Mouse (Mus musculus): ENCODE data around the gene Col5a1. TPM values are rescaled to one million over a fixed set of nuclear protein-coding genes. Genes with fewer than 3 reads are reported as not detected.

Col5a1 gene
- polyA plus RNA-seq, 1 experiment from 2014 or later = 27.9 TPM

- no peaks in the 10 kb centered on the region; the same call in 1 of the 2 replicates for H3K4me1 ChIP-seq (replicated peaks; ENCODE audit: control insufficient read depth, insufficient read depth, low read length)
- H3K4me3 ChIP-seq (ENCODE audit: low read depth, low read length) = no peak overlapping the region
- DNase-seq (ENCODE audit: low spot score) = no peak
- no peaks in the 10 kb centered on the region; the same call in 1 of the 2 replicates for H3K27me3 ChIP-seq (replicated peaks; ENCODE audit: control insufficient read depth, insufficient read depth, low read length)
- 65% methylated on average over 9 of the region's 9 CpGs for WGBS
- no peak overlapping the region for H3K27ac ChIP-seq (ENCODE audit: low read depth, low read length)
- H3K9me3 ChIP-seq (ENCODE audit: control insufficient read depth, low read length) = no peaks in the 10 kb centered on the region
- no peak overlapping the region for H3K4me2 ChIP-seq
- no peaks in the 10 kb centered on the region for H3K36me3 ChIP-seq (ENCODE audit: control insufficient read depth, insufficient read depth, low read length)
- ATAC-seq (replicated peaks; ENCODE audit: low FRiP score) = no peak
- no peak overlapping the region for H3K9ac ChIP-seq (ENCODE audit: low read depth, low read length)
These were observed 15.5 kb downstream of the Col5a1 start for GRCm38 (mm10) chr2:27901525-27902245.

DNA sequence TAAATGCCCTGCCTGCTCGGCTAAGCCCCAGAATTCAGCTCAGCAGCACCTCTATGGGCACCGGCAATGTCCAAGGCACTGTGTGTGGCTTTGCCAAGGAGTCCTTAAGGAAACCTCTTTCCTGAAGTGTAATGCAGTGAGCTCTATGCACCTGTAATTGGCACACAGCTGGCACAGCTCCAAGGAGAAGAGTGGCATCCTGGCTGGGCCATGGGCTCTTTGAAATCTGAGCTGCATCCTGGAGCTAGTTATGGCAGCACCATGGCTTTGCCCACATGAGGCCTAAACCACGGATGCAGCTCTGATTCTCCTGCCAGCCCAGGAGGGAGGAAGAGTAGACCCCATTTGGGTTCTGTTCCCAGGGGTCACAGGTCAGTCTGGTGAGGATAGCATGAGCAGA, 16.1 kb downstream of the Col5a1 start:
- DNase-seq (ENCODE audit: low spot score) (no peak), ATAC-seq (replicated peaks; ENCODE audit: low FRiP score) (no peak)
- no peak overlapping the region for H3K27ac ChIP-seq (ENCODE audit: low read depth, low read length)
- no peaks in the 10 kb centered on the region for H3K36me3 ChIP-seq (ENCODE audit: control insufficient read depth, insufficient read depth, low read length)
- no peaks in the 10 kb centered on the region for H3K9me3 ChIP-seq (ENCODE audit: control insufficient read depth, low read length)
- H3K27me3 ChIP-seq (replicated peaks; ENCODE audit: control insufficient read depth, insufficient read depth, low read length) = no peaks in the 10 kb centered on the region; the same call in 1 of the 2 replicates
- no peak overlapping the region for H3K4me2 ChIP-seq
- H3K4me1 ChIP-seq (replicated peaks; ENCODE audit: control insufficient read depth, insufficient read depth, low read length) = no peaks in the 10 kb centered on the region; the same call in 1 of the 2 replicates
- no peak overlapping the region for H3K4me3 ChIP-seq (ENCODE audit: low read depth, low read length)
- no peak overlapping the region for H3K9ac ChIP-seq (ENCODE audit: low read depth, low read length)
- WGBS = 74% methylated on average over 3 of the region's 3 CpGs

- DNase-seq (ENCODE audit: low spot score) (no peak), ATAC-seq (replicated peaks; ENCODE audit: low FRiP score) (no peak)
- 57% methylated on average over 2 of the region's 2 CpGs for WGBS
- Histone ChIP-seq H3K27ac (ENCODE audit: low read depth, low read length) (no peak overlapping the region), H3K4me2 (no peak overlapping the region), H3K9ac (ENCODE audit: low read depth, low read length) (no peak overlapping the region), H3K27me3 (replicated peaks; ENCODE audit: control insufficient read depth, insufficient read depth, low read length) (no peaks in the 10 kb centered on the region; the same call in 1 of the 2 replicates), H3K9me3 (ENCODE audit: control insufficient read depth, low read length) (no peaks in the 10 kb centered on the region), H3K36me3 (ENCODE audit: control insufficient read depth, insufficient read depth, low read length) (no peaks in the 10 kb centered on the region), H3K4me1 (replicated peaks; ENCODE audit: control insufficient read depth, insufficient read depth, low read length) (no peaks in the 10 kb centered on the region; the same call in 1 of the 2 replicates), H3K4me3 (ENCODE audit: low read depth, low read length) (no peak overlapping the region)
These were observed 19.2 kb downstream of the Col5a1 start for GRCm38 (mm10) chr2:27905411-27905810.

DNA sequence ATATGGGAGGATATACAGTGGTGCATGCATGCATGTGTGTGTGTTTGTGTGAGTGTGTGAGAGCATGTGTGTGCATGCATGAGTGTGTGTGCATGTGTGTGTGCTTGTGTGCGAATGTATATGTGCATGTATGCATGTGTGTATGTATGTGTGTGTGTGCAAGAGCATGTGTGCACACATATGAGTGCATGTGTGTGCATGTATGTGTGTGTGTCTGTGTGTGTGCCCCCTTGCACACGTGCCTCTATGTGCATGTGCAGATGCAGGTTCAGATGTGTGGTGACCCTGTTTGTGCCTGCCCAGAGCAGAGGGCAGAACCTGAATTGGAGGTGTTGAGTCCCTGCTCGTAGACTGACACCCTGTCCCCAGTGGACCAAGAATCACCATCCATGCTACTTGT, 24.3 kb downstream of the Col5a1 start:
- Histone ChIP-seq H3K27me3 (replicated peaks; ENCODE audit: control insufficient read depth, insufficient read depth, low read length) (no peaks in the 10 kb centered on the region), H3K4me1 (replicated peaks; ENCODE audit: control insufficient read depth, insufficient read depth, low read length) (no peaks in the 10 kb centered on the region), H3K4me3 (ENCODE audit: low read depth, low read length) (no peak overlapping the region), H3K9ac (ENCODE audit: low read depth, low read length) (no peak overlapping the region), H3K4me2 (no peak overlapping the region), H3K36me3 (ENCODE audit: control insufficient read depth, insufficient read depth, low read length) (no peaks in the 10 kb centered on the region), H3K27ac (ENCODE audit: low read depth, low read length) (no peak overlapping the region), H3K9me3 (ENCODE audit: control insufficient read depth, low read length) (no peaks in the 10 kb centered on the region)
- no peak for ATAC-seq (replicated peaks; ENCODE audit: low FRiP score)
- 70% methylated on average over 3 of the region's 3 CpGs for WGBS
- DNase-seq (ENCODE audit: low spot score) = no peak

DNA sequence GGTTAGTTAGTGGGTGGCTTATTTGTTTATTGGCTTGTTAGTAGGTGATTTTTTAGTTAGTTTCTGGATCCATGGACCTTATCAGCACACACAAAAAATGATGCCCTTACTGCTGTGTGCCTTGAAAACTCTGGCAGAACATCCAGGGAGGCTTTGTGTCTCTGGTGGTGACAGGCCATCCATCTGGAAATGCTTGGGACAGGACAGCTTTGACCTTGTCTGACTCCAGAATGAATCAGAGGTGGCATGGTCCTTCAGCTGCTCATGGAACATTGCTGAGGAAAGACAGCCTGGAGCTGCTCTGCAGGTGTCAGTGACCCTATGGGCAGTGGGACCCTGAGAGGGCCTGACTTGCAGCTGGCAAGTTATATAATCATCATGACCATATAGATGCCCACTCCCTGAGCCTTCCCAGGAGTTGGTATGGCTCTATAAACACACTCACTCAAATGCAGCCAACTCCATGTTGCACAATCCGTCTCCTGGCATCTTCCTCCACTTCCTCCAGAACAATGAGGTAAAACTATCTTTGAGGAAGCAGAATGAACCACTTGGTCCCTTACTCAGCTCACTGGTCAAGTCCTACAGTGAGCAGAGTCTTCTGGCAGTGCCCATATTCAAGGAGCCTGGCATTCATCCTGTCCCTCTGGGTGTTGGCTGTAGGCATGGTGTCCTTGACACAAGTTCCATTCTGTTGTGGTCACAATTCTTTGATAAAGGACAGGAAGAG, 26.5 kb downstream of the Col5a1 start:
- Histone ChIP-seq H3K9ac (ENCODE audit: low read depth, low read length) (no peak overlapping the region), H3K27ac (ENCODE audit: low read depth, low read length) (no peak overlapping the region), H3K4me2 (no peak overlapping the region), H3K9me3 (ENCODE audit: control insufficient read depth, low read length) (no peaks in the 10 kb centered on the region), H3K4me3 (ENCODE audit: low read depth, low read length) (no peak overlapping the region), H3K27me3 (replicated peaks; ENCODE audit: control insufficient read depth, insufficient read depth, low read length) (no peaks in the 10 kb centered on the region), H3K4me1 (replicated peaks; ENCODE audit: control insufficient read depth, insufficient read depth, low read length) (0 out of 2 replicates have a peak, but pooled peaks cover 2% of the 10 kb centered on the region), H3K36me3 (ENCODE audit: control insufficient read depth, insufficient read depth, low read length) (no peaks in the 10 kb centered on the region)
- ATAC-seq (replicated peaks; ENCODE audit: low FRiP score) (no peak), DNase-seq (ENCODE audit: low spot score) (no peak)
- 50% methylated on average over 1 of the region's 1 CpGs for WGBS

GRCm38 (mm10) chr2:27915726-27916125, 29.5 kb downstream of the Col5a1 start:
- WGBS = 63% methylated on average over 4 of the region's 4 CpGs
- no peak overlapping the region for H3K9ac ChIP-seq (ENCODE audit: low read depth, low read length)
- DNase-seq (ENCODE audit: low spot score) (no peak), ATAC-seq (replicated peaks; ENCODE audit: low FRiP score) (no peak)
- no peak overlapping the region for H3K4me2 ChIP-seq
- 0 out of 2 replicates have a peak, but pooled peaks cover 2% of the 10 kb centered on the region for H3K4me1 ChIP-seq (replicated peaks; ENCODE audit: control insufficient read depth, insufficient read depth, low read length)
- H3K27me3 ChIP-seq (replicated peaks; ENCODE audit: control insufficient read depth, insufficient read depth, low read length) = no peaks in the 10 kb centered on the region
- no peak overlapping the region for H3K4me3 ChIP-seq (ENCODE audit: low read depth, low read length)
- H3K27ac ChIP-seq (ENCODE audit: low read depth, low read length) = no peak overlapping the region
- H3K36me3 ChIP-seq (ENCODE audit: control insufficient read depth, insufficient read depth, low read length) = no peaks in the 10 kb centered on the region
- H3K9me3 ChIP-seq (ENCODE audit: control insufficient read depth, low read length) = no peaks in the 10 kb centered on the region

GRCm38 (mm10) chr2:27916316-27916715, 30.1 kb downstream of the Col5a1 start:
- ATAC-seq (replicated peaks; ENCODE audit: low FRiP score) = no peak
- Histone ChIP-seq H3K9ac (ENCODE audit: low read depth, low read length) (no peak overlapping the region), H3K27ac (ENCODE audit: low read depth, low read length) (no peak overlapping the region), H3K9me3 (ENCODE audit: control insufficient read depth, low read length) (no peaks in the 10 kb centered on the region), H3K4me1 (replicated peaks; ENCODE audit: control insufficient read depth, insufficient read depth, low read length) (0 out of 2 replicates have a peak, but pooled peaks cover 2% of the 10 kb centered on the region), H3K4me2 (no peak overlapping the region), H3K4me3 (ENCODE audit: low read depth, low read length) (no peak overlapping the region), H3K36me3 (ENCODE audit: control insufficient read depth, insufficient read depth, low read length) (no peaks in the 10 kb centered on the region), H3K27me3 (replicated peaks; ENCODE audit: control insufficient read depth, insufficient read depth, low read length) (no peaks in the 10 kb centered on the region)
- no peak for DNase-seq (ENCODE audit: low spot score)
- WGBS = 28% methylated on average over 2 of the region's 2 CpGs

DNA sequence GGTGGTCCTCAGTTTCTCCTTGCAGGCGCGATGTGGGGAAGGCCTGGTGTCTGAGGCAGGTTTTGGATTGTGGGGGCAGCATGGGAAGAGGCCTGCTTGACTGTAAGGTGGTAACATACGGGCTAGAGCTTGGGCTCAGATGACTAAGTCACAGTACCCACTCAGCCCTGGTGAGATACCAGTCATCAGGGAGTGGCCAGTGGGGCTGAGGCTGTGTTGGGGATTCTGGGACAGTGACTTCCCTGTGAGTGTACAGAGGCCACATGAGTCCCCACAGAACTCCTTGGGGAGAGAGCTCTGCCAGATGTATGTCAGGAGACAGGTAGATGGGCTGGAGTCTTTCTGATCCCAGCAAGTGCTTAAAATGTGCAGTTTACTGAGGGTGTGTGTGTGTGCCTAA, 31.0 kb downstream of the Col5a1 start:
- Histone ChIP-seq H3K27ac (ENCODE audit: low read depth, low read length) (no peak overlapping the region), H3K36me3 (ENCODE audit: control insufficient read depth, insufficient read depth, low read length) (no peaks in the 10 kb centered on the region), H3K4me3 (ENCODE audit: low read depth, low read length) (no peak overlapping the region), H3K9me3 (ENCODE audit: control insufficient read depth, low read length) (no peaks in the 10 kb centered on the region), H3K4me1 (replicated peaks; ENCODE audit: control insufficient read depth, insufficient read depth, low read length) (0 out of 2 replicates have a peak, but pooled peaks cover 2% of the 10 kb centered on the region), H3K27me3 (replicated peaks; ENCODE audit: control insufficient read depth, insufficient read depth, low read length) (no peaks in the 10 kb centered on the region), H3K4me2 (no peak overlapping the region), H3K9ac (ENCODE audit: low read depth, low read length) (no peak overlapping the region)
- ATAC-seq (replicated peaks; ENCODE audit: low FRiP score) = no peak
- 83% methylated on average over 3 of the region's 3 CpGs for WGBS
- DNase-seq (ENCODE audit: low spot score) = no peak

Data from liver, embryonic 11.5 days (tissue).